Mouse (Mus musculus) embryo, embryonic 10.5 days (tissue): ENCODE data around the gene Tbp.
"Not testable (repeated sequence)": the region's sequence is repeated elsewhere in the genome, so short reads cannot be mapped to it uniquely, and the experiment has no call there.

Source experiments
- DNase-seq: peaks from one replicate; pipeline ENCODE4 v3.0.0-alpha.2; 2015; ENCODE audit warnings: low spot score

Tbp gene

GRCm38 (mm10) chr17:15536457-15536904 lies 36.8 kb downstream of the Tbp start:
- peak; percentile 64 for DNase-seq

- no peak for DNase-seq
Measured at GRCm38 (mm10) chr17:15540309-15540708, 40.6 kb downstream of the Tbp start.

GRCm38 (mm10) chr17:15543868-15544267 lies 44.2 kb downstream of the Tbp start:
- not testable (repeated sequence) for DNase-seq

- DNase-seq = no peak
Measured at GRCm38 (mm10) chr17:15546440-15546839, 46.8 kb downstream of the Tbp start.

GRCm38 (mm10) chr17:15549713-15550112 lies 50.0 kb downstream of the Tbp start:
- DNase-seq = no peak

GRCm38 (mm10) chr17:15559946-15560345 lies 60.3 kb downstream of the Tbp start:
- DNase-seq = no peak

GRCm38 (mm10) chr17:15564014-15564927 lies 64.6 kb downstream of the Tbp start, which contains the start of gene Prdm9:
Gene Prdm9, minus strand, starts transcription at chr17:15564354.
- DNase-seq = peak; percentile 99

- DNase-seq = peak; percentile 16
Measured at GRCm38 (mm10) chr17:15564928-15565300, 65.2 kb downstream of the Tbp start.

GRCm38 (mm10) chr17:15566908-15567307 lies 67.2 kb downstream of the Tbp start:
- no peak for DNase-seq

- DNase-seq = no peak
Measured at GRCm38 (mm10) chr17:15575056-15575455, 75.4 kb downstream of the Tbp start.

GRCm38 (mm10) chr17:15577291-15577694 lies 77.6 kb downstream of the Tbp start:
- peak; percentile 57 for DNase-seq
